Mouse (Mus musculus) right cerebral cortex, postnatal 25 days (tissue): Measurements from ENCODE around the gene BC030867.
A peak's percentile ranks its signal among the peaks of the same experiment; 100 is the strongest.
"Not testable (repeated sequence)": the region's sequence is repeated elsewhere in the genome, so short reads cannot be mapped to it uniquely, and the experiment has no call there.

Source experiments
- DNase-seq: peaks from one replicate; pipeline ENCODE4 v3.0.0; 2022

Gene BC030867

GRCm38 (mm10) chr11:102258095-102258494 is 9.4 kb downstream of the BC030867 start:
- DNase-seq, result no peak

DNA sequence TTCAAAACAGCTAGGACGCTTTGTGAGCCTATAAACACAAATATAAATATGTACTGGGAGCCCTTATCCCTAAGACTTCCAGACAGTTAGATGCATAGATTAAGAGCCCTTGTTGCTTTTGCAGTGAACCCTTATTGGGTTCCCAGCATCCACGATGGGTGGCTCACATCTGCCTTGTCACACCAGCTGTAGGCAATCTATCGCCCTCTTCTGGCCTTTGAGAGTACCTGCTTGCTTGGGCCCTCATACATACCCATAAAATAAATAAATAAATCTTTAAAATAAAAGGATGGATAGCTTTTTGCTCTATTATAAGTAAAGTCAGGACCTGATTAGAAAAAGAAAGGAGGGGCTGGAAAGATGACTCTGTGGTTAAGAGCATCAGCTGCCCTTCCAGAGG is 9.8 kb downstream of the BC030867 start:
- no peak for DNase-seq

GRCm38 (mm10) chr11:102263211-102263610 is 14.5 kb downstream of the BC030867 start:
- no peak for DNase-seq

DNA sequence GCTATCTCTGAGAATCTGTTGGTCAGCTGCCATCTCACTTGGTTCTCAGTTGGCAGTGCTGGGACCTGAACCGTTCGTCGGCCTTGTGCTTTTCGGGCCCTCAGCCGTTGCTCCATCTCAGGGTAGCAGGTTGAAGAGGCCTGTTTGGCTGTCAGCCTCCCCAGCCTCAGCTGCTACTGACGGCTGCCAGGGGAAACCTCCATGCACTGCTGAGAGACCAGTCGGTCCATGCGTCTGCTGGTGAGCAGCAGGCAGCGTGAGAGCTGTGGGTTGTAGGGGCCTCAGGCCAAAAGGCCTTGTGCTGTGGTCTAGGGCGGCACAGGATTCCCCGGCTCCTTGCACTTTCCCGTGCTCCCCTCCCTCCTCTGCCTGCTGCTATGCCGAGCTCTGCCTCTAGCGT is 17.1 kb downstream of the BC030867 start:
- no peak for DNase-seq

GRCm38 (mm10) chr11:102266631-102267355 is 18.1 kb downstream of the BC030867 start:
- DNase-seq, result no peak

DNA sequence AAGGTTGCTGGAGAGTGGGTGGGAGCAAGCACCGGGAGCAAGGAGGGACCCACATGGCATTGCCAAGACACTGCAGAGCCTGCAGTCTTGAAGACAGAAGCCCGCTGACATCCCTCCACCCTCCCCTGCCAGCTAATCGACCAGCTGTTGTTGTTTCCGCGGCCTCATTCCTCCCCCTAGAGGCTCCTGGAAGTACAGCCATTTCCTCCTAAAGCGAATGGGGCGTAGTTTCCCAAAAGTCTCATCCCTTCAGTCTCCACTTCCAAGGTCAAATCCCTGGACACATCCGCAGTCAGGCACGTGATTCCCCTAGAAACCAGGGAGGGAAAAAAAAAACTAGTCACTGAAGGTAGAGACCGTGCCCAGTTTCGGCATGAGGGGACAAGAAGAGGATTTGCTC is 18.8 kb downstream of the BC030867 start:
- DNase-seq, result peak; percentile 59

GRCm38 (mm10) chr11:102268520-102269244 is 20.0 kb downstream of the BC030867 start, which contains the start of gene Asb16:
TSS of gene Asb16 (plus strand) at chr11:102268743.
- DNase-seq, result no peak

DNA sequence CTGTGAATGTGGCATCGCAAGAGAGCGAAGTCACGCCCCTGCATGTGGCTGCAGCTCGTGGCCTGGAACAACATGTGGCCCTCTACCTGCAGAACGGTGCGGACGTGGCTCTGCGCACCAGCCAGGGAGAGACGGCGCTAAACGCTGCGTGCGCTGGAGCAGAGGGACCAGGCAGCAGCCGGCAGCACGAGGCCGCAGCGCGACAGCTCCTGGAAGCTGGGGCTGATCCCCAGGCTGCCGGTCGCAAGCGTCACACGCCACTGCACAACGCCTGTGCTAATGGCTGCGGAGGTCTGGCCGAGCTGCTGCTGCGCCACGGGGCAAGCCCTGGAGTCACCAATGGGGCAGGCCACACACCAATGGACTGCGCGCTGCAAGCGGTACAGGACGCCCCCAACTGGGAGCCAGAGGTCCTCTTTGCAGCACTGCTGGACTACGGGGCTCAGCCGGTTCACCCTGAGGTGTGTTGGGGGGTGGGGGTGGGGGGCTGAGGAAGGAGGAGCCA is 27.8 kb downstream of the BC030867 start:
- peak; percentile 42 for DNase-seq

DNA sequence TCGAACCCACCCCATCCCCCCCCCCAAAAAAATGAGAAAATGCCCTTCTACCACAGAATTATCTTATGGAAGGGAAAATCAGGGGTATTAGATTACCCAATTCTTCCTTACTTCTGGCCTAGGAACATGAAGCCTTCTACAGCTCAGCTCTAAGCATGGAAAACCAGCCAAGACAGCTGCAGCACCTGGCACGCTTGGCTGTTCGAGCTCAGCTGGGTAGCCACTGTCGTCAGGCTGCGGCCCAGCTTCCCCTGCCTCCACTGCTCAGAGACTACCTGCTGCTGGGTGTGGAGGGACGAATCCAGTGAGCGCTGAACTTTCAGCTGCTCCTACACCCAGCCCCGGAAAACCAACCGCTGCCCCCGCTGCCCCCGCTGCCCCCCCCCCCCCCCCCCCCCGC is 29.1 kb downstream of the BC030867 start:
- no peak for DNase-seq

GRCm38 (mm10) chr11:102279595-102279994 is 30.9 kb downstream of the BC030867 start:
- DNase-seq, result no peak

- not testable (repeated sequence) for DNase-seq
Measured at GRCm38 (mm10) chr11:102280267-102280666, 31.6 kb downstream of the BC030867 start.

DNA sequence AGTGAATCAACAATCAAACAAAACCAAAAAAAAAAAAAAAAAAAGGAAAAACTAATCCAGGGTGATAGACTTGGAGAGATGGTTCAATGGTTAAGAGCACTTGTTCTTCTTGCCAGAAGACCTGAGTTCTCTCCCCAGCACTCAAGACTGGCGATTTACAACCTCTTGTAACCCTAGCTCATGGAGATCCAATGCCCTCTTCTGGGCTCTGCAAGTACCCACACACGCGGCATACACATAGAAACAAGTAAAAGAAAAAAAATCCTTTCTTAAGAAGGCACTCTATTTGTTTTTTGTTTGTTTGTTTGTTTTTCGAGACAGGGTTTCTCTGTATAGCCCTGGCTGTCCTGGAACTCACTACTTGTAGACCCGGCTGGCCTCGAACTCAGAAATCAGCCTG is 35.2 kb downstream of the BC030867 start:
- no peak for DNase-seq

GRCm38 (mm10) chr11:102284501-102285094 is 35.9 kb downstream of the BC030867 start, which contains the start of gene Tmub2:
TSS of gene Tmub2 (plus strand) at chr11:102284931.
- peak; percentile 93 for DNase-seq

DNA sequence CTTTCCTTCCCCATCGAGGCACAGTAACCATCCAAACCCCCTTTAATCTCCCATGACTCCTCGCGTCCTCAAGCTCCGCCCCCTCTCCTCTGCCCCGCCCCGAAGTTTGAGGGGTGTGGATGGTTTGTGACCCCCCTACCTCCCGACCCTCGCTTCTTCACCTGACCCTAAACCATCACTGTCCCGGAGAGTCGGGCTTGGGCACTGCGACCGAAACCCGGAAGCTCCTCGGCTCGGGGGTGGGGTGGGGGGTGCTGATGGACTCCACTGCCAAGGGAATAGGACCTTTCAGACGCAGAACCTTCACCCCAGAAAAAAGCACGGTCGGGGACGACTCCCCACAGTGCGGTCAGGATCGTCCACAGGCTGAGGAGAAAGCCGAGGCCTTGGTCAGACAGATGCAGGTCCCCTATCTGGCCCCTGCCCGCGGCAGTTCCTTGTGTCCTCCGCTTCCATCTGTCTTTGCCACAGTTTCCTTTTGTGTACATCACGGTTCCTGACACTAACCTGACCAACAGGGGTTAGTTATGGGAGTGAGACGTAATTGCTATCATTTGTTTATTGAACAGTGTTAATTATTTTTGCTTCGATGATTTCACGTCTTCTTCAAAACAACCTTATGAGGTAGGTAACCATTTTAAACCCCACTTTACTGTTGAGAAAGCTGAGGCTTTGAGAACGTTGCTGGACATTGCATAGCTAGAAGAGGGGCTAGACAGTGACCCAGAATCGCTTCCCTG is 36.6 kb downstream of the BC030867 start:
- DNase-seq, result no peak

DNA sequence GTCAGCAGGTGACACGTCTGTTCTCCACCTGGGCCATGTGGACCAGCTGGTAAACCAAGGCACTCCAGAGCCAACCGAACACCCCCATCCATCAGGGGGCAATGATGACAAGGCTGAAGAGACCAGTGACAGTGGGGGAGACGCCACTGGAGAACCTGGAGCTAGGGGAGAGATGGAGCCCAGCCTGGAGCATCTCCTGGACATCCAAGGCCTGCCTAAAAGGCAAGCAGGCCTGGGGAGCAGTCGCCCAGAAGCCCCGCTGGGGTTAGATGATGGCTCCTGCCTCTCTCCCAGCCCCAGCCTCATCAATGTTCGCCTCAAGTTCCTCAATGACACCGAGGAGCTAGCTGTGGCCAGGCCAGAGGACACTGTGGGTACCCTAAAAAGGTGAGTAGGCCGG is 38.8 kb downstream of the BC030867 start:
- no peak for DNase-seq

- no peak for DNase-seq
Measured at GRCm38 (mm10) chr11:102288027-102288804, 39.5 kb downstream of the BC030867 start.

- no peak for DNase-seq
Measured at GRCm38 (mm10) chr11:102288913-102289312, 40.2 kb downstream of the BC030867 start.

DNA sequence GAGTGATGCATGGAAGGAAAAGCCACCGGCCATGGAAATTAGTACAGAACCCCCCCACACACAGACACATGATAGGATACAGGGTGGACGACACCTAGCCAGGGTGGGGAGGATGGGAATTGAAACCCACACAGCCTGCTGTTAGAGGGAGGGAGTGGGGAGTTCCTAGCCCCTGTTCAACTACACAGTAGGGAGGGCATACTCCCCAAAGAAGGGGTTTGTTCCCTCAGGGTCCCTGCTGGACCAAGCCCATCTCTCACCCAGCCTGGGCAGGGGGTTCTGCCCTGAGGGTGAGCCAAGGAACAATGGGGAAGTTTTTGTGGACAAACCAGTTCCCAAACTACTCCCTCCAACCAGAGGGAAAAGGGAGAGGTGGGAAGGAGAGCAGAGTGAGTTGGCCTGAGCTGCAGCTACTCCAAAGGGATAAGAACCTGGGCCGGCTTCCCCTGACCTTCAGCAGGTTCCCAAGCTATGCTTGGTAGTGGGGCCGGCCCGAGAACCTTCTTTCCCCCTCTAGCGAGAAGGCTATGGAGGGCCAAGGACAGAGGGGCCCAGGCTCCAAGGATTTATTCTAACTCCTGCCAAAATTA is 40.9 kb downstream of the BC030867 start:
- DNase-seq, result no peak

GRCm38 (mm10) chr11:102290141-102290540 is 41.5 kb downstream of the BC030867 start:
- no peak for DNase-seq

- DNase-seq, result no peak
Measured at GRCm38 (mm10) chr11:102291051-102291535, 42.4 kb downstream of the BC030867 start.

GRCm38 (mm10) chr11:102293971-102294370 is 45.3 kb downstream of the BC030867 start:
- DNase-seq, result no peak
